Mouse (Mus musculus): ENCODE data around the gene Itgb2.

Itgb2 gene

GRCm38 (mm10) chr10:77553285-77553684 lies 23.2 kb downstream of the Itgb2 start:
- no peak for DNase-seq

- DNase-seq = no peak
These were observed 24.9 kb downstream of the Itgb2 start for GRCm38 (mm10) chr10:77554918-77555317.

- DNase-seq = no peak
These were observed 26.6 kb downstream of the Itgb2 start for GRCm38 (mm10) chr10:77556631-77557030.

- DNase-seq = no peak
These were observed 27.6 kb downstream of the Itgb2 start for GRCm38 (mm10) chr10:77557641-77558040.

GRCm38 (mm10) chr10:77560090-77560489 lies 30.0 kb downstream of the Itgb2 start:
- DNase-seq = no peak

- no peak for DNase-seq
These were observed 30.8 kb downstream of the Itgb2 start for GRCm38 (mm10) chr10:77560830-77561229.

GRCm38 (mm10) chr10:77561508-77561907 lies 31.5 kb downstream of the Itgb2 start:
- no peak for DNase-seq

GRCm38 (mm10) chr10:77565005-77565404 lies 35.0 kb downstream of the Itgb2 start:
- no peak for DNase-seq

GRCm38 (mm10) chr10:77566651-77567050 lies 36.6 kb downstream of the Itgb2 start:
- peak; percentile 96 for DNase-seq

GRCm38 (mm10) chr10:77569481-77569880 lies 39.4 kb downstream of the Itgb2 start:
- DNase-seq = no peak

GRCm38 (mm10) chr10:77569973-77570658 lies 40.1 kb downstream of the Itgb2 start:
- no peak for DNase-seq

- no peak for DNase-seq
These were observed 42.2 kb downstream of the Itgb2 start for GRCm38 (mm10) chr10:77572225-77572624.

- DNase-seq = no peak
These were observed 43.1 kb downstream of the Itgb2 start for GRCm38 (mm10) chr10:77573162-77573561.

- DNase-seq = no peak
These were observed 50.2 kb downstream of the Itgb2 start for GRCm38 (mm10) chr10:77580027-77580920.

GRCm38 (mm10) chr10:77581023-77581407 lies 51.0 kb downstream of the Itgb2 start:
- no peak for DNase-seq

GRCm38 (mm10) chr10:77581408-77582284 lies 51.6 kb downstream of the Itgb2 start, which contains the start of gene Pttg1ip:
Gene Pttg1ip (plus strand): TSS chr10:77581720.
- peak; percentile 96 for DNase-seq

GRCm38 (mm10) chr10:77582285-77582618 lies 52.2 kb downstream of the Itgb2 start:
- DNase-seq = no peak

GRCm38 (mm10) chr10:77583795-77584422 lies 53.9 kb downstream of the Itgb2 start:
- DNase-seq = peak; percentile 25

GRCm38 (mm10) chr10:77586637-77587036 lies 56.6 kb downstream of the Itgb2 start:
- no peak for DNase-seq

GRCm38 (mm10) chr10:77587091-77587775 lies 57.2 kb downstream of the Itgb2 start:
- DNase-seq = no peak

- DNase-seq = no peak
These were observed 58.0 kb downstream of the Itgb2 start for GRCm38 (mm10) chr10:77588036-77588435.

GRCm38 (mm10) chr10:77589117-77589516 lies 59.1 kb downstream of the Itgb2 start:
- DNase-seq = no peak
